Mouse (Mus musculus) cerebellum, postnatal 10 days (tissue): ENCODE data around the gene 0610010K14Rik.

Experiments
- DNase-seq, 2 experiments: peaks; one replicate each; pipeline ENCODE4 v3.0.0; 2021; ENCODE audit warnings: mixed read lengths in 2 of 2

Gene 0610010K14Rik

DNA sequence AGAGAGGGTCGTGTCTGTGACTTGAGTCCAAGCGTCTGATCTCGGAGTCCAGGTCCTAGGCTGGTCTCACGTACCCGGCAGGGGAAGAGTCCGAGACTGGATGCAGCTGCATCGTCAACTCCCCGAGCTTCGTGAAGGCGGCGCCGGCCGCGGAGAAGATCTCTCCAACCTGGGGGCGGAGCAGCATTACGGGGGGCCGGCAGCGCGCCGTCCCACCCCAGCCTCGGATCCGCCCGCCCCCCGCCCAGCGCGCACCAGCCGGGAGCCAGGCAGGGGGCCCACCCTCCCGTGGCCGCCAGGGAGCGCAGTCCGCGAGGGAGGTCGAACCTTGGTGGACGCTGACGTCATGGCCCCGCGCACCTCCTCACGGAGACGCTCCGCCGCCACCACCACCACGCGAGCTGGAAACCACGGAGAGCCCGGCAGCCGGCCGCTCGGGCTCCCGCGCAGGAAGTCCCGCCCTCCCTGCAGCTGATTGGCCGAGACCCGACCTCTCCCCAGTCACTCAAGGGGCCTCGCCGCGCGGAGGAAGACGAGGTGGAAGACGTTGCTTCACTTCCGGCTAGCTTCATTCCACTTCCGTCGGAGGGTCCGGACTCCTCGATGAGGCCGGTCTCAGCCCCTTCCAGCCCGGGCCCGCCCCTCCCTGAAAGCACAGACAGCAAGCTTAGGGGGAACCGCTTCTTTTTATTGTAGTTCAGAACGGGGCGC is at the start of gene 0610010K14Rik:
0610010K14Rik (minus strand) TSS at position 458 of the 711 bp plus-strand sequence.
- peak; percentile 99 for DNase-seq

DNA sequence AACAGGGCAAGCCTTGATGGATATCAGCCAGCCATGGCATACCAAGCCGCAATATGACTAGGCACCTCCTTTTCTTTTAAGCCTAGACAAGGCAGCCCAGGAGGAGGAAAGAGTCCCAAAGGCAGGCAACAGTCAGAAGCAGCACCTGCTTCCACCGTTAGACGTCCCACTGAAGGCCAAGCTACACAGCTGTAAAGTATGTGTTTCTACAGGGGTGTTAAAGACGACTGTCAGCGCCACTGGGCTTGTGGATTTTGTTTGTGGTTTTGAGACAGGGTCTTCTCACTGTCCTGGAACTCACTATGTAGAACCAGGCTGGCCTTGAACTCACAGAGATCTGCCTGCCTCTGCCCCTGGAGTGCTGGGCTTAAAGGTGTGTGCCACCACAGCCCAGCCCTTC is 48.0 kb upstream of the 0610010K14Rik start:
- no peak for DNase-seq

DNA sequence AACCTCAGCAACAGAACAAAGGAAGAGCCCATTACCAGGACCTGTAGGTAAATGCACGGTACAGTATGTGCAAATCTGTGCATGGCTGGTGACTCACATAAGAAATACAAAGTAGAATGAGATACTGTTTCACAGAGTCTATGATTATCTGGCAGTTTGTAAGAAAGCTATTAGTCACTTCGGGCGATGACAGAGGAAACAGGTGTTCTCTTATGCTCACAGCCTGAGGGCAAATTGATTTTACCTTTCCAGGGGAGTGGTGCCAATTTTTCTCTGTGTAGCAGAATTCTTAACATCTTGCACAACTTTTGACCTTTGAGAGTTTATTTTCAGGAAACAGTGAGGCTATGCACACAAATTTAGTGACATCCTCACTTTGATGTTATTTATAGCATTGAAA is 47.0 kb upstream of the 0610010K14Rik start:
- no peak for DNase-seq

DNA sequence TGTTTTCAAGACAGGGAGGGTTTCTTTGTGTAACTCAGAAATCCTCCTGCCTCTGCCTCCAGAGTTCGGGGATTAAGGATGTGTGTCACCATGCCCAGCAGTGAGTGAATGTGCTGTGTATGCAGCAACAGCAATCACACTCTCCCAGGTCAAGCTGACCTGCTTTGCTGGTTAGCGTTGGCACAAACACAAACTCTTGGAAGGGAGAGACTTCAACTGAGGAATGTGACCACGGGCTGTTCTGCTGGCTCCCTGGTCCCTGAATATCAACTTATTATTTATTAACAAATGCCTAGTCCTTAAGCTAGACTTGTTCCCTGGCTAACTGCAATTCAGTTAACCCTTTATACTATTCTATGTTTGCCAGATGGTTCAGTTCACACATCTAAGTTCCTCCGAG is 46.0 kb upstream of the 0610010K14Rik start:
- no peak for DNase-seq

DNA sequence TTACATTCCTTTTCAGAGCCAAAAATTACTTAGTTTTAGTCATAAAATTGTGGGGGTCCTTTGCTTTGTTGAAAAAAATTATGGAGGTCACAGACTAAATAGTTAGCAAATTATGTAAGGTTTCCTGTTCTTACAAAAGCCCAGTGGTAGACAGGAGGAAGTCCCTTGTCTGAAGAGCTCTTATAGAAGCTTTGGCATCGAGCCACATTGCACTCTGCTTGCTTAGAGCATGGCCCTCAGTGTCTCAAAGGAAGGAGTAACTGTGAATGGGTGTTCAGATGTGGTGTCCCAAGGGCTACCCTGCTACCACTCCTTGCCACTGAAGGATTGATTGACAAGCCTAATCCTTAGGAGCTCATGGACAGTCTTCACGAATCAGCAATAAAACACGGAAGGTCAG is 42.7 kb upstream of the 0610010K14Rik start:
- DNase-seq: peak; percentile 33 to 34

DNA sequence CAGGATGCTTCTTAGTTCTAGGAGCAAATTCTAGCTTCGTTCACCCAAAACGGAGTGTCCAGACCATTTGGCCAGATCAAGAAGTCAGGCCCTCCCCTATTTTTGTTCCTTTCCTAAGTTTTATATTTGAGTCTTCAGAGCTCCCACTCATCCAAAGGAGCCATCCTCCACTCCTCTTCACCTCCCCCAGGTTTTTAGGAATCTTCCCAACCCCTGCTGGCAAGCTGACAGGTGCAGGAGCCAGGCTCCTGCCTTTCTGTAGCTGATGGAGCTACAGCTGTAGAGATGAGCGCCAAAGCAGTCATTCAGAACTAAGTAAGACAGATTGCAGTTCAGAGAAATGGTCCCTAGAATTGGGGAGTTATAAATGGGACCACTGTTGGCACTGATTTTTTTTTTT is 41.2 kb upstream of the 0610010K14Rik start:
- DNase-seq: peak; percentile 81 to 85

DNA sequence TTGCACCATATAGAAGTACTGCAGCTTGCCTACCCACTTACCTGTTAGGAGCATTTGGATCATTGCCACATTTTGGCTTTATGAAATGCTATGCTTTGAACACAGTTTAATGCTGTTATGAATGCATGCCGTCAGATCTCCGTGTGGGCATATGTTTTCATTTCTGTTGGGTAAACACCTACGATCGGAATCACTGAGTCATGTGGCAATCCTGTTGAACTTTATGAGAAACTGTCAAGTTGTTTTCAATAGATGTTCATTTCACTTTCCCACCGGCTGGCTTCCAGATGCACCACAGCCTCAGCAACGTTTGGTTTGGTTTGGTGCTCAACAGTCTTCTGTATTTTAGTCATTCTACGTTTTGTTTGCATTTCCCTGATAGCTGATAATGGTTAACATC is 33.9 kb upstream of the 0610010K14Rik start:
- no peak for DNase-seq

DNA sequence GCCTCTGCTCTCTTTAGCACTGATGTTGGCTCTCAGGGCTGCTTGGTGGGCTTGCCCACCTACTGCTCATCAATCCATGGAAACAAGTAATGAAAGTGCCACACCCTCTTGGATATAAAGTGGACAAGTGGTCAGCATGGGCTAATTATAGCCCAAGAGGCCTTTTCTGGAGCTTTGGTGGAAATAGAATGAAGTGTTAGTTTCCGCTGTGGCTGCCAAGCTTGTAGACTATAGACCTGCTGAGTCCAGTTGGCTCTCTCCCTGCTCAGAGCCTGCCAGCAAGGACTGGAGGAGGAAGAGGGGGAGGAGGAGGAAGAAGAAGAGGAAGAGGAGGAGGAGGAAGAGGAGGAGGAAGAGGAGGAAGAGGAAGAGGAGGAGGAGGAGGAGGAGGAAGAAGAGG is 28.7 kb upstream of the 0610010K14Rik start:
- DNase-seq: peak; percentile 38 to 64

DNA sequence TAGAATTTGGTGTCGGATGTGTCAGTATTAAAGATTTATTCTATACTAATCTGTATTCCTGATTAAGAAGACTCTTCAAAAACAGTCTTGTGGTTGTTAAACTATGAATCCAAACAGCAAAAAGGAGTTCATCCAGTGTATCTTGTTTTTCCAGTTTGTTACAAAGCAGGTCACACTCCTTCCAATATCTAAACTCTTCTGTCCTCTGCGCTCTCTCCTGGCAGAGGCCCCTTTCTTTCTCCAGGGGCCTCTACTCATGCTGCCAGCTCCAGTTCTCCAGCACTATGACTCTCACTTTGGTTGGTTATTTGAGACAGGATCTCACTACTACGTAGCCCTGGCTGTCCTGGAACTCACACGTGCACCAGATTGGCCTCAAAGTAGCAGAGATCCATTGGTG is 28.1 kb upstream of the 0610010K14Rik start:
- DNase-seq: peak in 1 of 2 experiments; percentile 24

DNA sequence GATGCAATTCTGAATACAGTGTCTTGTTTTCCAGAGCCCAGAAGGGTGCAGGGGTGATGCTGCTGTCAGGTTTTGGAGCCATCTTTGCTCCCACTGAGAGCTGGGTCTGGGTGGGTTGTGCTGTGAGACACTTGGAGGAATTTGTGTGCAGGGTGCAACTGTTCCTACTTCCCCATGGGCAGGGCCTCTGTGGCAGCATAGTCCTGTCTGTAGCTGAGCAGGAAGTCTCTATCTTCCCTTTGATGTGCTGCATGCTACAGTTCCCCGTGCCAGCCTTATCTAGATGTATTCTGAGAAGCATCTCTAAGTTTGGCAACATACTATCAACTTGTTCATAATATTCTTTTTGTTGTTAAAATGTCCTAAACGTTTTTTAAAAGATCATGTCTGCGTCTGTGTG is 27.5 kb upstream of the 0610010K14Rik start:
- DNase-seq: no peak

DNA sequence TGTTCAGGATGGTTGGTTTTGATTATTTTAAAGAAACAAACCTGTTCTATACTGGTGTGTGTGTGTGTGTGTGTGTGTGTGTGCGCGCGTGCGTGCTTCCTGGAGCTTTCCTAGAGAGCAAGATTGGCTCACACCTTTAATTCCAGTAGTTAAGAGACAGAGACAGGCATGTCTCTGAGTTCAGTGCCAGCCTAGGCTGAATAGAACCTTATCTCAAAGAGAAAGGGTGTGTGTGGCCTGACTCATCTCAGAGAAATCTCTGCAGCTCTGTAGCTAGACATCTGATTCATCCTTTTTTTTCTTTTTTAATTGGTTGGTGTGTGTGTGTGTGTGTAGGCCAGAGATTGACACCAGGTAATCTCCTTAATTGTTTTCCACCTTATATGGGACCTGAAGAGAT is 21.3 kb upstream of the 0610010K14Rik start:
- DNase-seq: no peak

DNA sequence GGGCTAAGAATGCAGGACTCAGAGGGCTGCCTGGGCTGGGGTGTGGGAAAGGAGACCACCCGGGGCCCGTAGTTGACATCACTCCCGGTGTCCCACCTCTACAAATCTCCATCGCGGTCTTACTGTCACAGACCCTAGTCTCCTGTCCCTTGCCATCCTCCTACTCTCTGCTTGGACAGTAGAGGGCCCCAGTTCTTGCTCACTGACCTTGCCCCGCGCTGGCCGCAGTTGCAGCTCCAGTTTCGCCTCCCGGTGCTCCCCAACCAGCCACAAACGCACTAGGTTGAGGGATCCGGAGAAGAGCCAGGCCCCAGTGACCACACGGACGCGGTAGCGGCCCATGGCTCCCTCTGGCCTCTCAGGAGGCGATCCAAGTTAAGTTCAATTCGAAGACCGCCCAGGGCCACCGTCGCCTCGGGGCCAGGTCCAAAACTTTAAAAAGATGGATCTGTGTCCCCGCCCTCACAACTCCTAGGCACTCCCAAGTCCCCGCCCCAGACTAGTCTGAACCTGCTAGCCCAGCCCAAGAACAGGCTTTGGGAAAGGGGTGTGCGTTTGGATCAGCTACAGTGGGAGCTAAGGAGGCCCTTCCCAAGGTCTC is 17.3 kb upstream of the 0610010K14Rik start, which contains the start of gene Alox12:
Alox12 (minus strand) TSS at position 423 of the 601 bp plus-strand sequence.
- peak; percentile 61 to 67 for DNase-seq

DNA sequence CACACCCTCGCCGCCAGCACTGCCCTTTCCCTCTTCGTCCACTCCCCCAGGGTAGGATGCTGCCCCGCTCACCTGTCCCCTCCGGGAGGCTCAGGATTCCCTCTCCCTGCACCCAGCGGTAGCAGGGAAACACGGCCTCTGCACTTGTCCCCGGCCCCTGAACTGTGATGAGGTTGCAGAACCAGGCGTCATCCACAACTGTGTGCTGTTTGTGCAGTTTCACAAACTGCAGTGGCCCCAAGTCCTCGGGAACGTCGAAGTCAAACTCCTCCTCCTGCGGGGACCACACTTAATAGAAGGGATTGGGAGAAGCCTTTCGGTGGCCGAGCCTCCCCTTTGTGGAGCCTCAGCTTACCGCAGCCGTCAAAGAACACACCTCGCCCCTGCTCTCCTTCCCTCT is 16.6 kb upstream of the 0610010K14Rik start:
- DNase-seq: no peak

DNA sequence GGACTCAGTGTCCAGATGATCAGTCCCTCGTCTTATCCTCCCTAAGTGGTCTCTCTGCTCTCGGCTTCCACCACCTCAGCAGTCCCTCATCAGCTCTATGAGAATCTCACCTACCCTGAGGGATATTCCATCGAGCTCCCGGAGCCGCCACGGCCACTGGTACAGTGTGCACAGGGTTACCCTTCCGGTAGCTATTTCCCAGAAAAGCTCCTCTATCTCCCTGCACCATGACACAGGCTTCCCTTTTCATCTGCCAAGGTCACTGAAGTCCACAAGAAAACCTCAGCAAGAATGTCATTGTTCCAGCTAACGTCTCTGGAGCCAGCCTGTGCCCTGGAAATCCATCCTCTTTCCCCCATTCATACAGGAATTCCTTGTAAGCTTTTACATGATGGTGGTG is 14.1 kb upstream of the 0610010K14Rik start:
- DNase-seq: no peak

DNA sequence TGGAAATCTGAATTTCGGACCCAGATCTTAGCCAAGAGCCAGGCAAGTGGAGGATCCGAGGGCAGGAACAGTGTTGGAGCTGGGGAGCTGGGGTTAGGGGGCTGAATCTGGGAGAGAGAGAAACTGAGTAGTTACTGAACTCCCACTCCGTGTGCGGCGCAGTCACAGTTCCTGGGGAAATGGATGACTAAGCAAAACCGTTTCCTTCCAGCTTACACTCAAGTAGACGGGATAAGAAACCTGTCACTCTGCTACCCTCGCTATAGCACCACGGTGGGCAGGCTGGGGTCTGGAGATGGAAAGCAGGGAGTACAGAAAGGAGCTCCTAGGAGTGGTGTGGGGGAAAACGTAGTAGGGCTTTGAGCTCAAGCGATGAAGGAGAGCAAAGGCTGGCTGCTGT is 12.4 kb upstream of the 0610010K14Rik start:
- DNase-seq: no peak

DNA sequence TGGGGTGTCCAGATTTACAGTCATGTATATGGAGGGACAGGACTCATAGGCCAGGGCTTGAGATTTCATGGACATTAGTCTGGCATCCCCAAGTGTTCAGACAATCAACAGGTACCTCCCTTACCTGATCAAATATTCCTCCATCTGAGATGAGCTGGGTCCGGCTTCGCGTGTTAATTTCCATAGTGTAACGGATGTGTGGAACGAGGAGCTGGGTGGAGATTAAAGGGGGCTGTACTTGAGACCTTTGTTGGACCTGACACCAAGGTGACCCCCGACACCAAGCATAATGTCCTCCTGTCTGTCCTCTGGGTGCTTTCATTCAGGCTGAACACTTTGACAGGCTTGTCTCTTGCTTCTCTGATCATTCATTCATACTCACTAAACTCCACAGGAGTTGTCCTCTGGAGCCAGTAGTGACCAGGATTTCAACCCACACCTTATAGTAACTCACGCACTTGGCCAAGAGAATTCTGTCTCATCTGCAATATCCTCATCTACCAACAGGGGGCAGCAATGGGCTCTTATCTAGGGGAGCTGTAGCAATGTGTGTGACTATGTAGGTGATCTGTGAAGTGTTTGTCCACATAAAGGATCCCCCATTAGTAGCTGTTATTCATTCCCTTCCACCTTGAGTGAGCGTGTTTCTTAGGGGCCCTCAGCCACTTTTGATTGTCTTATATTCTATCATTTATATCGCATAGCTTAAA is 9.6 kb upstream of the 0610010K14Rik start:
- DNase-seq: peak; percentile 89 to 92

DNA sequence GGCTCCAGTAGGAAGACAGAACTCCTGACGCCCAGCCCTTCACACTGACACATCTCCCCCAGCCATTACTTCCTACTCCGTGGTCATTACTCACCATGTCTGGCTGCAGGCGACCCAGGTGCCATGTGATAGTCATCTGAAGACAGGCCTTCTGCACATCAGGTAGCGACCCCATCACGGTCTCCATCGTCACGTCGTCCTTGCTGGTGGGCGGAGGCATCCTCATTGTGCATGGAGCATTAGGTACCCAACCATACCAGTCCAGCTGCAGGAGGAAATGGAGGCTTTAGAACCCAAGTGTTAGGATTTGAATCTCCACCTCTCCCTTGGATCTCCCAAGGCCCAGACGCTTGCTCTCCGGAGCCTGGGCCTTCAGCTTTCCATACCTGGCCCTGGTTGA is 4.9 kb upstream of the 0610010K14Rik start:
- DNase-seq: no peak

DNA sequence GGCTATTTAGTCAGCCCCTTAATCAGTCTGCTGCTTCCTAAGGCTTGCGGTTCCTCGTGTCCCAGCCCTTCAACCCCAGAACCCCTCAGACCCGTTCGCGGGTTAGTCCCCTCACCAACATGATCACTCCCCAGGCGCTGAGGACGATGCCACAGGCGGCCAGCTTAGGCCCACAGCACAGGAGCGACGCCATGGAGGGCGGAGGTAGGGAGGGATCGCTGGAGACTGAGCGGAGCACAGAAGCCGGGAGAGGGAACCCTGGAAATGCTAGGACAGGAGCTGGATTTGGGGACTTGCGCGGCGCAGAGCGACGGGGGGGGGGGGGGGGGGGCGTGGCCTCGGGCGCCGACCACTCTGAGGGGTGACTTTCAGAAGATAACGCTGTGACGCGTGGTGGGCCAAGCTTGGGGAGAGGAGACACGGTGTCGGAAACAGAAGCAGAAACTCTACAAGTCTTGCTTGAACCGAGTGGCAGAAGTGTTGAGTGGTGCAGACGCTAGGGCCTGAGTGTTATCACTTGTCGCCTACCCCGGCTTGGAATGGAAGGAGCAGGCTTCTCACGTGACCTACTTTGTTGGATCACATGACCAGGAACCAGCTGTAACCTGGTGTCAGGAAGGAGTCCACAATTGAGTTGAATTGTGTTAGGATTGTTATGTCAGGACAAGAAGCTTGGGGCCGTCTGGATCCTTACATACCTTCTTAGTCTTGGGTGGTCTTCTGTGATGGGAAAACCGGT is 2.0 kb upstream of the 0610010K14Rik start, which contains the start of the genes Gm21988 and Rnasek:
Gm21988 (minus strand) TSS at position 290 of the 739 bp plus-strand sequence.
Rnasek (minus strand) TSS at position 302 of the 739 bp plus-strand sequence.
- DNase-seq: peak; percentile 83 to 89

DNA sequence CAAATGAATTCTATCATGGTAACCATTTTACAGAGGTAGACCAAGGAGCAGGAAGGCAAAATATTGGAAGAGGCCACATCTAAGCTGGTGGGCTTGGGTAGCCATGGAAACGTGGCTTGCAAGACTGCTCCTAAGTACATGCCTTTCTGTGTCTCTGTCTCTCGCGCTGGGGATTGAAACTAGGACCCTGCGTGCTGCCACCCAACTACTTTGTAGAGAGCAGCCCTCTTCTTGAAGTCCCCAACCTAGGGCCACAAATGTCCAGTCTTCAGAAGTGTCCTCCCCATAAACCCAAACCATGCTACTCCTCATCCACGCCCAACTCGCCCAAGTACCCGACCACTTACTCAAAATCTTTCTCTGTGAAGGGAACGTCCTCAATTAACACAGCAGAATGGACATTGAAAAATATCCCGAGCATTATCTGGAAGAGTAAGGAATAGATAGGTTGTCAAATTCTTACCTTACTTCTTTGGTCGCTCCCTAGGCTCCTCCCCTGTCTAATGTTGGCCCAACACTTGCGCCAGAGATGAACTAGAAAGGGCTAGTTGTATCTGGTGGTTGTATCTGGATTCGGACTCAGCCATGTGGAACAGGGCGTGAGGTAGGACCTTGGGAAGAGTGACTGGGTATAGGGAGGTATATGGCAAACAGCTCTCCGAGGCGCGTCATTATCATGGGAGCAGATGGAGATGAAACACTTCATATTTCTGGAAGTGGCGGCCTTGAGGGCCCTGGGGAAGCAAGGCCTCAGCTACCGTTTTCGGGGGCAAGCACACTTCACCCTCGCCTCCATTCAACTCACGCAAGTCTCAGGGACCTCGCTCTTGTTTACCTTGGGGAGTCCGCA is 1.1 kb upstream of the 0610010K14Rik start:
- peak; percentile 36 to 65 for DNase-seq

DNA sequence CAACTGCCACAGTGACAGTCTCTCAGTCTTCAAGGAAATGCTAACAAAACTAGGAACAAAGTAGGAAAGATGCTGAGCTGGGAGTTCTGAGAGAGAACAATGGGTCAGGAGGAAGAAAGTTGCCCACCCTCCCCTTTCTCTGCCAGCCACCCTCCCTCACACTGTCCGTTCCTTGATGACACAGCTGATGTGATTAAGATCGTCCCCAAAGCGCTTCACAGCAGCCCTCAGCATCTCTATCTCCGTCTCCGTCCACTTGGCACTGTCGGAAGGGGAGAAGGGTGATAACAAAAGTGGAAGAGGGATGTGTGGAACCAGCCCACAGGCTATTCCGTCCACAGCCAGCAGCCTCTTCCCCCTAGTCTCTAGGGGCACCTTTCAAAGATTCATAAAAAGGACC is 997 bp downstream of the 0610010K14Rik start:
- DNase-seq: peak; percentile 31 to 44

DNA sequence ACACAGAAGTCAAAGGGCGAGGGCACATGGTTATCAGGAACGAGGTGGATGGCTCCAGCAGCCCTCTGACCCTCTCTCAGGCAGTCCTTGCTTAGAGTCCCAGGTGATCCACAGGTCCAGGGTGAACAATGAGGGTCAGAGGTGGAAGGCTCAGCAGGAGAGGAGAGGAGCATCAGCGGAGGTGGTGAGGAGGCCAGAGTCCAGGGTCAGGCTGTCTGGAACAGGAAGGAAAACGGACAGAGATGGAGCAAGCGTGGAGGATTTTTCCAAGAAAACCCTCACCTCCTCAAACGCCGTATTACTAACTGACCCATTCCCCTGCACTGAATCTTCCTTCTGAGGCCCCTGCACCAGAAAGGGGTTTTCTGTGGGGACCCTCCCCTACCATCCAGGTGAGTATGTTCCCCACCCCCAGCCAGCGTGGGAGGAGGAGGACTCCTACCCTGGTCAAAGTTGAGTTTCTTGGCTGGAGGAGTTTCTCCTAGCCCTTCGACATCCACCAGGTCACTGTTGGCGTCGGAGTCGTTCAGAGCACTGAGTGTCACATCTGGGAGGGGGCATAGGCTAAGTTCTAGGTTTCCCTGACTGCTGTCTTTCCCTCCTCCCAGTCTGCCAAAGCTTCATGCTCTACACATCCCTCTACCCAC is 2.3 kb downstream of the 0610010K14Rik start:
- DNase-seq: peak in 1 of 2 experiments; percentile 7
